In genomic region chr11:117729798-117730489, GRCm38 (mm10) we compare ENCODE assay signal across 12 mouse cellular contexts. TPM values are rescaled to one million over a fixed set of nuclear protein-coding genes. Genes with fewer than 3 reads are reported as not detected.
A peak's percentile ranks its signal among the peaks of the same experiment; 100 is the strongest.
DNase-seq lines count a peak whose midpoint lies in the region; ATAC-seq and TF ChIP-seq lines count a peak whose summit lies in the region.
"Had no signal": no experiment of that assay in that cellular context is flagged by ENCODE, and none has a peak within 500 bp of the region (broad histone marks: within the 10 kb centered on the region; RNA-seq: fewer than 3 reads in every experiment).

No protein-coding gene starts in this region.

- no peak overlapping the region for H3K4me3 ChIP-seq in heart, postnatal 0 days (ENCODE audit: low read depth, low read length)
- H3K4me3 ChIP-seq in heart, embryonic 11.5 days (ENCODE audit: low read depth, low read length), result no peak overlapping the region
- no peak overlapping the region for H3K4me3 ChIP-seq in kidney, embryonic 14.5 days (ENCODE audit: low read length)
- H3K4me3 ChIP-seq in limb, embryonic 15.5 days, result no peak overlapping the region

- TF ChIP-seq CTCF in heart, postnatal 0 days (IDR thresholded peaks at IDR 0.05; ENCODE audit: low read depth), result no peak

- no peak overlapping the region for H3K9ac ChIP-seq in heart, postnatal 0 days (replicated peaks; ENCODE audit: low read depth, low read length)
- H3K9ac ChIP-seq in heart, embryonic 11.5 days (ENCODE audit: low read depth, low read length), result no peak overlapping the region
- no peak overlapping the region for H3K9ac ChIP-seq in kidney, embryonic 14.5 days (ENCODE audit: low read depth, low read length)
- H3K9ac ChIP-seq in limb, embryonic 15.5 days, result no peak overlapping the region

- intact Hi-C loops in left cerebral cortex, postnatal 25 days (cut with DNase I), result no loop called here

- peak overlapping the region; percentile 66; the same call in 1 of the 2 replicates for H3K27ac ChIP-seq in heart, postnatal 0 days (ENCODE audit: low read depth)
- H3K27ac ChIP-seq in heart, embryonic 11.5 days (ENCODE audit: low read depth, low read length), result no peak overlapping the region
- peak overlapping the region; percentile 32; the same call in 1 of the 2 replicates for H3K27ac ChIP-seq in kidney, embryonic 14.5 days (ENCODE audit: low read depth, low read length)
- peak overlapping the region; percentile 74 for H3K27ac ChIP-seq in limb, embryonic 15.5 days

- no peak for ATAC-seq in heart, postnatal 0 days (ENCODE audit: insufficient read depth, low read depth)
- ATAC-seq in heart, embryonic 11.5 days (replicated peaks; ENCODE audit: insufficient number of reproducible peaks, low FRiP score, low TSS enrichment), result no peak
- ATAC-seq in kidney, embryonic 14.5 days (ENCODE audit: low FRiP score, low TSS enrichment), result no peak
- no peak for ATAC-seq in limb, embryonic 15.5 days (ENCODE audit: insufficient number of reproducible peaks, low FRiP score, low TSS enrichment, low read depth)
- ATAC-seq: forebrain, embryonic 14.5 days; midbrain, embryonic 16.5 days had no signal

- H3K27me3 ChIP-seq in heart, postnatal 0 days (ENCODE audit: control insufficient read depth, insufficient read depth, low read length), result no peaks in the 10 kb centered on the region
- no peaks in the 10 kb centered on the region for H3K27me3 ChIP-seq in heart, embryonic 11.5 days (ENCODE audit: control insufficient read depth, insufficient read depth, low read length)
- H3K27me3 ChIP-seq in kidney, embryonic 14.5 days (ENCODE audit: control insufficient read depth, insufficient read depth, low read length), result no peaks in the 10 kb centered on the region
- no peaks in the 10 kb centered on the region for H3K27me3 ChIP-seq in limb, embryonic 15.5 days

- 65% methylated on average over 7 of the region's 7 CpGs for WGBS in heart, postnatal 0 days
- 76% methylated on average over 7 of the region's 7 CpGs for WGBS in heart, embryonic 11.5 days (ENCODE audit: insufficient replicate concordance)
- 64% methylated on average over 7 of the region's 7 CpGs for WGBS in kidney, embryonic 14.5 days
- 74% methylated on average over 7 of the region's 7 CpGs for WGBS in limb, embryonic 15.5 days

- H3K4me1 ChIP-seq in heart, postnatal 0 days (ENCODE audit: control insufficient read depth, insufficient read depth), result peaks cover 26% of the 10 kb centered on the region
- H3K4me1 ChIP-seq in heart, embryonic 11.5 days (ENCODE audit: control insufficient read depth, insufficient read depth, low read length), result peaks cover 18% of the 10 kb centered on the region
- H3K4me1 ChIP-seq in kidney, embryonic 14.5 days (ENCODE audit: control insufficient read depth, insufficient read depth, low read length), result peaks cover 11% of the 10 kb centered on the region; the same call in 1 of the 2 replicates
- H3K4me1 ChIP-seq in limb, embryonic 15.5 days, result peaks cover 26% of the 10 kb centered on the region

- no peak for DNase-seq in heart, postnatal 0 days (ENCODE audit: low spot score)
- DNase-seq in kidney, adult 18-20 months, result peak; percentile 60
- DNase-seq in MN1 (ENCODE audit: low spot score), result no peak
- DNase-seq in left cerebral cortex, postnatal 25 days (ENCODE audit: low spot score in 2 of 2), result no peak
- DNase-seq: cerebellum, adult 8-10 months; right cerebral cortex, postnatal 14 days; thymus, postnatal 36 days had no signal

- no peaks in the 10 kb centered on the region for H3K9me3 ChIP-seq in heart, postnatal 0 days (replicated peaks; ENCODE audit: control insufficient read depth, low read length)
- no peaks in the 10 kb centered on the region for H3K9me3 ChIP-seq in heart, embryonic 11.5 days (replicated peaks; ENCODE audit: control insufficient read depth, low read length)
- no peaks in the 10 kb centered on the region for H3K9me3 ChIP-seq in kidney, embryonic 14.5 days (ENCODE audit: control insufficient read depth, low read length)
- no peaks in the 10 kb centered on the region for H3K9me3 ChIP-seq in limb, embryonic 15.5 days

- no peak overlapping the region for H3K4me2 ChIP-seq in heart, postnatal 0 days (ENCODE audit: low read depth, low read length)
- H3K4me2 ChIP-seq in heart, embryonic 11.5 days, result no peak overlapping the region
- no peak overlapping the region for H3K4me2 ChIP-seq in kidney, embryonic 14.5 days (replicated peaks; ENCODE audit: low read depth, low read length)
- H3K4me2 ChIP-seq in limb, embryonic 15.5 days, result no peak overlapping the region

- no peak for TF ChIP-seq EP300 in heart, postnatal 0 days (IDR thresholded peaks at IDR 0.05; ENCODE audit: low read depth)

- H3K36me3 ChIP-seq in heart, postnatal 0 days (replicated peaks; ENCODE audit: control insufficient read depth, insufficient read depth, low read length), result peaks cover 17% of the 10 kb centered on the region
- H3K36me3 ChIP-seq in heart, embryonic 11.5 days (ENCODE audit: control insufficient read depth, insufficient read depth, low read length), result no peaks in the 10 kb centered on the region
- H3K36me3 ChIP-seq in kidney, embryonic 14.5 days (ENCODE audit: control insufficient read depth, insufficient read depth, low read length), result peaks cover 7% of the 10 kb centered on the region
- peaks cover 30% of the 10 kb centered on the region for H3K36me3 ChIP-seq in limb, embryonic 15.5 days

RNA-seq across cellular contexts. Expression of gene Tmc8, which starts 51.9 kb away (rescaled TPM):
- total RNA-seq in heart, postnatal 0 days (2014; rRNA removed; ENCODE audit: low replicate concordance), result 2.6 and 8.7 TPM in 2 replicates
- polyA plus RNA-seq in heart, postnatal 0 days (2015; fragmentation: Nextera tagmentation; extraction: Ambion mirVana), result 1.4 and 2.3 TPM in 2 replicates
- polyA plus RNA-seq in heart, embryonic 11.5 days (2014; fragmentation: Nextera tagmentation; extraction: Ambion mirVana), result 4.4 and 4.5 TPM in 2 replicates
- 1.3 and 3.4 TPM in 2 replicates for polyA plus RNA-seq in kidney, embryonic 14.5 days (2014; fragmentation: Nextera tagmentation; extraction: Ambion mirVana)
- 1.2 and 2.0 TPM in 2 replicates for polyA plus RNA-seq in limb, embryonic 15.5 days (2015; fragmentation: Nextera tagmentation; extraction: Ambion mirVana)
- 1 to 10 TPM in 1 of 2 experiments, under 1 TPM in 1; 0.60 to 1.1 TPM for total RNA-seq in left cerebral cortex, postnatal 25 days (2021)

RNA-seq across cellular contexts. Expression of gene Tmc6, which starts 52.1 kb away (rescaled TPM):
- total RNA-seq in heart, postnatal 0 days (2014; rRNA removed; ENCODE audit: low replicate concordance), result 23.4 and 31.8 TPM in 2 replicates
- polyA plus RNA-seq in heart, postnatal 0 days (2015; fragmentation: Nextera tagmentation; extraction: Ambion mirVana), result 16.3 and 20.4 TPM in 2 replicates
- 23.8 and 26.2 TPM in 2 replicates for polyA plus RNA-seq in heart, embryonic 11.5 days (2014; fragmentation: Nextera tagmentation; extraction: Ambion mirVana)
- 22.6 and 27.2 TPM in 2 replicates for polyA plus RNA-seq in kidney, embryonic 14.5 days (2014; fragmentation: Nextera tagmentation; extraction: Ambion mirVana)
- polyA plus RNA-seq in limb, embryonic 15.5 days (2015; fragmentation: Nextera tagmentation; extraction: Ambion mirVana), result 24.5 and 25.9 TPM in 2 replicates
- 1 to 10 TPM; 4.2 to 6.2 TPM for total RNA-seq in left cerebral cortex, postnatal 25 days (2021)
